Mouse (Mus musculus) layer of hippocampus, adult 9-10 months (tissue): ENCODE measurements around the gene Cltc.

Experiments used
- DNase-seq: peaks from one replicate; pipeline ENCODE4 v3.0.0; 2022; ENCODE audit warnings: low spot score

Gene Cltc

DNA sequence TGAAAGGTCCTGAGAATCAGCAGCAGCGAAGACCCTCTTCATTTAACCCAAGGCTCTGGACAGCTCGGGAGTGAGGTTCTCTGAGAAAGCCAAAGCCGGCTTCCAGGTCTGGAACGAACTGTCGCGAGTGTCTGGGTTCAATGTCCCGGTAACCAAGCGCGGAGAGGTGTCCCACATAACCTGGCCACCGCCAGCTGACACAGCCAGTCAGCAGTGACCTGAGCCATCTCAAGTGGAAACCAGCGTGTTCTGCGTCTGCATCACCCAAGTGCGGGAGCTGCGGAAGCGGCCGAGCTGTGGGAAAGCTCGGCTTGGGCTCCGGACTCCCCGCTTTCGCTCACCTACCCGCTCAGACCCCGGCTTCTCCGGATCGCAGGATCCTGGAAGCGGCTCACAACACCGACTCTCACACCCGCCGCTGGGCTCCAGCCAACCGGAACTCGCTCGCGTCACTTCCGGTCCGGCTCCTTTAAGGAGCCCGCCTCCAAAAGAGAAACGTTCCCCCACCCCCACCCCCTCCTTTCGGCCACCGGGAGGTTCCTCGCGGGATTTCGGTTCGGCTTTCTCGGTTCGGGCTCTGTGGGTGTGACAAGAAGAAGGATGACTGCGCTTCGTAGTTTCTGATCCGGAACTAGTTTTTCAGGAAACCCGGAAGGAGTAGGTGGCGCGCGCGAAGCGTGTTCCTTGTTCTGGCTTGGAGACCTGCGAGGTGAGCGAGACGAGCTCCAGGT lies 73.8 kb downstream of the Cltc start, which contains the start of the genes Vmp1 and Ptrh2:
Vmp1 (minus strand) TSS at position 442 of the 731 bp plus-strand sequence.
Ptrh2 (plus strand) TSS at position 591 of the 731 bp plus-strand sequence.
- peak; percentile 82 for DNase-seq

DNA sequence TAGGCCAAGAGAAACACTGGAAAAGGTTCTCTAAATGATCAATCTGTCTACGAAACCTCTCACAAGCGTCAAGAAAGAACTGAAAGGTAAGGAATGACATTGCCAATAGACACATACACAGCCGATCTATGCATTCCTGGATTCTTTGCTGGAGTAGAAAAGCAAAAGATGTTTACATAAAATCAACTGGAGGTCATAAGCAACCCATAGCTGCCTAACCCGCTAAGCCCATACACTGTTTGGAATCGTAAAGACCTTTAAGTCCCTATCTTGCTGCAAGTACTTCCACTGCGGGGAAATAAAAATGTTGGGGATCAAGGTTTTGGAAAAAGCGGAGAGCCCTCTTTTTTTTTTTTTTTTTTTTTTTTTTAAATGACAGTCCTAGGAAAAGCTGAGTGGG lies 74.5 kb downstream of the Cltc start:
- DNase-seq = no peak

DNA sequence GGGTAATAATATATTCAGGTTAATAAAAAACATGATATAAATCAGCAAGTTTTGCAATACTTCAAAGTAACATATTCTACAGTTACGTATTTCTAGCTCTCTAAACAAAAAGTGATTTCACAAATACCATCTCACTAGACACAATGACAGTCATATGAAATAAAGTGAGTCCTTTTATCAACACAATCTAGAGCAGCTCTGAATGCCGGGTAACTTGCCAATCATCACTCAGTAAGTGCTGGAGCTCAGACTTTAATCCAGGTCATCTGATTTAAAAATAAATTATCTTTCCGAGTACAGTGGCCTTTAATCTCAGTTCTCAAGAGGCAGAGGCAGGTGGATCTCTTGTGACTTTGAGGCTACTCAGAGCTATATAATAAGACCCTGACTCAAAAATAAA lies 75.9 kb downstream of the Cltc start:
- no peak for DNase-seq

DNA sequence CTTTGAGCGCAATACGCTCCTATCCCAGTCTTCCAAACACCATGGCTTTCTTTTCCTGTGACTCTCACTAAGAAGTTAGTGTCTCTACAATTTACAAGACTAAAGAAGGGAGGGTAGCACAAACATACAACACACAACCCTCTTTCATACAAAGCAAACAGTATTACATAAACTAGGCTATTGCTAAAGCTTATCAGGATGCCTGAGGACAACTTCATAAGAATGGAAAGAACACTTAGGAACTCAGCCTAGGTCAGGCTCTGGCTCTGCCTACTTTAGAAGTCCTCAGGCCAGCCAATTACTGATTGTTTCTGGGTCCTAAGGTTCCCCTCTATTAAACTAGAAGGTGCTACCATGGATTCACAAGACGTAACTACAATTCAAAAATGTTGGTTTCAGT lies 76.6 kb downstream of the Cltc start:
- DNase-seq = no peak

DNA sequence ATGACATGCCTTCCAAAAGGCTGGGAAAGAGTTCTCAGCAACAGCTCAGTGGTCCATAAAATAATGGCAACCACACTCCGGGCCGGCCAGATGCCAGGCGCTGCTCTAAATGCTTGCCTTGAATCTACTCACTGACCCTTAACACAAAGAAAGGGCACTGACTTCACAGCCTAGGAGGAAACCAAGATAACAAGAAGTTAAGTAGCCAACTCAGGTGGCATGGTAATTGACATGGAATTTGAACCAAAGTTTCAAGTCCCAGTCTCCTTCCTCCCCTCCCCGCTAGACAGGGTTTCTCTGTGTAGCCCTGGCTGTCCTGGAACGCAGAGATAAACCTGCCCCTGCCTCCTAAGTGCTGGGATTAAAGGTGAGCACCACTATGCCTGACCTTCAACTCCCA lies 78.4 kb downstream of the Cltc start:
- DNase-seq = no peak

DNA sequence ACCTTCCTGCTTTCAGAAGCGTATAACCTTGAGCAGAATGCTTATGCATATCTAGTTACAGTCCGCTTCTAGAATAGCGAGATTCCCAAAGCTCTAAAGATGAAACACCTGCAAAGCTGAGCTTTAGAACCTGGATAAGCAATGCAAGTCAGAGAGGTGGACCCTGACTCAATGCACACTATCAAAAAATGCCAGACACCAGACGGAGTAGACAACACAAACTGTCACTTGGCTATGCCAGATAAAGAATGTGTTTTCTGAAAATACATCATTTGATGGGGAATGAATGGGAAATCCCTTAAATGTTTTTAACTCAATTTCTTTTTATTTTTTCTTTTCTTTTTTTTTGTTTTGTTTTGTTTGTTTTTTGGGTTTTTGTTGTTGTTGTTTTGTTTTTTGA lies 81.8 kb downstream of the Cltc start:
- no peak for DNase-seq

DNA sequence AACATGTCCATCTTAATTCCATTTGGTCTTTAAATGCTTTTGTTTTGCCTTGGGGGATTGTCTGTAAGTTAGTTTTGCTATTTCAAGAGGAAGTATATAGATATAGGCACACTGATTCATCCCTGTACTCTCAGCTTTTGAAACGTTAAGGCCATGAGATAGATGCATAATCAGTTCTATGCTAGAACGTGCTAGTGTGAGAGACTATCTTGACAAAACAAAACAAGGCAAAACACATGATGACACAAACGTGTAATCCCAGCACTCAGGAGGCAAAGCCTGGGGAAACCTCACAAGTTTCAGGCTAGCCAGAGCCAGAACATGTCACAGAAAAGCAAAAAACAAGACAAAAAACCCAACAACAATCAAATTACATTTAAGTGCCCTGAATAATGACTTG lies 84.6 kb downstream of the Cltc start:
- no peak for DNase-seq

DNA sequence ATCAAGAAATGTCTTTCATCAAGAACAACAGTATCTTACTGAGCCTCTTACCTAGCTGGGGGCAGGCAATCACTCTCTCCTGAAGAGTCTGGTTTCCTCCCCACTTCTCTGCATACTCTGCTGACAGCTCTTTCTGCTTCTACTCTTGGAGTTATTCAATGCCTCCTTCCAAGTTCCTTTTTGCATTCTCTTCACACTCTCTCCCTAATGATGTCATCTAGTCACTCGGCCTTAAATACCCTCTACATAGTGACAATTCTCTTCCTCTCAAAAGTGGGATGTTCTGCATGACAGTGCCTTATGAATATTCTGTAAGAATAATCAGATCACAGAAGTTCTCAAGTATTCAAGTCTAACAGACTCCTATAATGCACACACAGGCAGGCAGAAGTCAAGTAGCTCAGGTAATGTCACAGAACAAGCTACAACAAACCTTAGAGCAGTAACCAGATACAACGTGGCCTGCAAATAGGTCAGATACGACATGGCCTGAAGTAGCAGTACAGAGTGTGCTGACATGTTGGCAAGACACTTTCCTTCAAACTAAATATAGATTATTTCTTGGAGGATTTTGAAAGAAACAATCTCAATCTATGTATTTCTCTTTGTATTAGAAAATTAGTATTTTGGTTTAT lies 86.2 kb downstream of the Cltc start:
- DNase-seq = peak; percentile 39

DNA sequence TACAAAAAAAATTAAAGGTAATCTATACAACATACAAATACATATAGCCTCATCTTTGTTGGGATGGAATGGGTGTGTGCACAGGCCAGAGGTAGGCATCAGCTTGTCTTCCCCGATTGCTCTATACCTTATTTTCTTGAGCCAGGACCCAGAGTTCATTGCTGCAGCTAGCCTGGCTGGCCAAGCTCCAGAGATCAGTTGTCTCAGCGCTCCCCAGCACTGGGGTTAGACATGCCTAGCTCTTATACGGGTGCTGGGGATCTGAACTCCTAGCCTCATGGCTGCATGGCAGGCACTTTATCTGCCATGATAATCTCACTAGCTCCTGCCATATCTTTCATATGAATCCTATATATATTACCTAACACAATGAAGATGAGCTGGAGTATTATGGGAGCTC lies 89.2 kb downstream of the Cltc start:
- DNase-seq = no peak

DNA sequence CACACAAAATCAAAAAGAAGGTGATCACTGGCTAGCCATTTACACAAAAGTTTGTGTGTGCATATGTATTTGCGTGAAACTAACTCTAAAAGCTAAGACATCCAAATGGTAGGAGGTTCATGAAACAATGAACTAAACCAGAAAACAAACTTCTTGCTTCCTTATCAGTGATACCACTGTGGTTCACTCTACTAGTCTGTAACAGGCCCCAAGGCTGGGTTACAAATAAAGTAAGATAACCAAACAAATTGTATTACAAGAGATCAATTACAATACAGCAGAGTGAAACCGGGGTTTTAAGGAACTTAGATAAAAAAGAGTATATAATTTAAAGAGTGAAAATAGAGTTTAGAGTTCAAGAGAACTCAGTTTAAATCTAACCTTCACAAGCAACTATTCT lies 89.8 kb downstream of the Cltc start:
- DNase-seq = no peak

DNA sequence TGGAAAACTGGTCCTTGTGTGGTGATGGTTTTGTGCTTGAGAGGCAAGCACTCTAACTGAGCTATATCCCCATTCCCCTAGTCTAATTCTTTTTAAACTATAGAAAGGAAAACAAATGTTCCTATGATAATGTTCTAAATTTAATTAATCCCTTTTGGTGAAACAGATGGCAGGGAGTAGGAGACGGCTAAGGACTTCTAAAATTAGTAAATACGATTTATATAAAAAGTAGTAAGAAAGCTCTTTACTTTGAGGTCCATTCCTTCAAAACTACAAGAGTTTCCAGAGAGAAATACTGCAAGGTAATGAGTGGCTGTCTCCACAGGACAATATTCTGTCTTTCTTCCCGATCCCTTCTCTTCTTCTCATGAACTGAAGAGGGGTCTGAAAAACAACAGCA lies 93.0 kb downstream of the Cltc start:
- DNase-seq = no peak

DNA sequence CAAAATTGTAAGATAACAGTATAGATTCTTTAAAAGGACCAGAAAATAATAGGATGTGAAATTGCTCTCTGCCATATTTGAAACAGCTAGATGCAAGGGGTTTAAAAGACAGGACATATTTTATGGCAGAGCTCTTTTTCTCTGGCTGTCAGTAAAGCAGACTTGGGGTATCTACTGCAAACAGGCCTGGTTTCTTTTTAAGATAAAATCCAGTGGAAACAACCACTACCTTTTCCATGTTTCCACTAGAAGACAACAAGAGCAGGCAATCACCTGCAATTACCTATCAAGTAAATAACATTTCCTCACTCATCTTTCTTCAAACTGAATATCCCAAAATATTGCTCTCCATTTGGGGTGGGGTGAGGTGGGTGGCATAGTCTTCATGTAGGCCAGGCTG lies 93.4 kb downstream of the Cltc start:
- no peak for DNase-seq

DNA sequence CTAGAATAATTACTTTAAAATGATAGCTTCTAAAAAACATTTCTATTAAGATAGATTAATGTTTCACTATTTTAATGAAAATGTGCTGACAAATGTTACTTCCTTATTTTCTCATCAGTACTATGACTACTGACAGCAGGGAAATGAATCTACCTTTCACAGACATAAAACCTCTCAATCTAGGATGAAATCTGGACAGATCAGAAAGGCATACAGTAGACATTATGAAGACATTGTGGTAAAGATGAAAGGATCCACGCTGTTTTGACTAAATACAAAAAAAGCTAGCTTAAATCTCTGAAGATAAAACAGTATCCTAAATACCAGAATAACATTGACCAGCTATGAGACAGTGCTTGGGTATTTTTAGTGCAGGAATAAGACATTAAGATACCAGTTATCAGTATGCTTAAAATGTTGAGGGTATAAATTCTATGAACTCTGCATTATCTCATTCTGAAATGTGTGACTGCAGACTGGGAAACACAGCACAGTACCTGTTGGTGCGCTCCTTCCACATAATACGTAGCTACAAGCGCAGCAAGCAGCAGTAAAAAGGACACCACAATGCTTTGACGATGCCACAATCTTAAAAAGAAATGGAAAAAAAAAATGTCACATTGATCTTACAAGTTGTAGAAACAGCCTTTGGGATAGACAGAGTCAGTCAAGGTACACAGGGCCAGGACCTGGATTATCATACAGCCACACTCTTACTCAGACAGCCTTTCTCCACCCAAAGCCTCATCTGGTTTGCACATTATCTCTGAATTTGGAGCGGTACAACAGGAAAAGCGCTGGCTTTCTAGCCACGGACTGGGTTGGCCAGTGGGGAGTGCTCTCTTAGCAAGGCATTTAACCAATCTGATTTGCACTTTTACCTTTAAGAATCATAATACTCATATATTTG lies 94.1 kb downstream of the Cltc start:
- no peak for DNase-seq

DNA sequence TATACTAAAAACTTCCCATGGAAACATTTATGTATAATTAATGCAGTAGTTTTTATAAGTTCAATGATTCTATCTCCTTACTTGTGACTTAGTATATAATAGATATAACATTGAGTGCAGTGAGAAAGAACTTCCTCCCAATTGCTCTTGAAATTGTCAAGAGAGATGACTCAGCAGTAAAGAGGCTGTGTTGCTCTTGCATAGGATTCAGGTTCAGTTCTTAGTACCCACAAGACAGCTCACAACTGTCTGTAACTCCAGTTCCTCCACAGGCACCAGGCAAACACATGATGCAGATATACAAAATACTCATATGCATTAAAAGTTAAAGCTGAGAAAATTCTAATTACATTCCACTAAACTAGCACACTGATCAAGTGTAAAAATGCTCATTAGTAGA lies 99.5 kb downstream of the Cltc start:
- DNase-seq = no peak

DNA sequence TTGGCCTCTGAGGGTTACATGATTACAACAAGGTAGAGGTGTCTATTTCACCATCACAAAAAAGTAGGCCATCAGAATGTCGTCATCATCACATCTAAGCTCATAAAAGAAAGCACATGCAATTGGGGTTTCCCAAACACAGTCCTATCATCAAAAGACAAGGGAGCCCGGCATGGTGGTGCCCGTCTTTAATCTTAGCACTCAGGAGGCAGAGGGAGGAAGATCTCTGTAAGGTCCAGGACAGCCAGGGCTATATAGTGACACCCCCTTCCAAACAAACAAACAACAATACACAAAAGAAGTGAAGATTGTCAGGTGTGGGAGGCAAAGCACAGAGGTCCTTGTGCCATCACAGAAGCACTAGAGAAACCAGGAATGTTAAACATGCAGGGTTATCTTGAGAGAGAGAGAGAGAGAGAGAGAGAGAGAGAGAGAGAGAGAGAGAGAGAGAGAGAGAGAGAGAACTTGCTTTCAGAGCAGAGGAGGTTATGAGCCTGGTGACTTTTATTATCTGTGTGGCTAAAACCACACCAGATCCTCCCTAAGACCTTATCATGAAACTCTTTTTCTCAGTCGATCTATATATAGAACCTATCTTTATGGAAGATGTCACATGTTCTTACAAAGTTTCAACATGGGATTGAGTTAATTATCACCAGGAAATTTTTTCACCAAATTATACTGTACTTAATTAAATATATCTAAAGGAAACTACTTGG lies 100.4 kb downstream of the Cltc start:
- DNase-seq = no peak

DNA sequence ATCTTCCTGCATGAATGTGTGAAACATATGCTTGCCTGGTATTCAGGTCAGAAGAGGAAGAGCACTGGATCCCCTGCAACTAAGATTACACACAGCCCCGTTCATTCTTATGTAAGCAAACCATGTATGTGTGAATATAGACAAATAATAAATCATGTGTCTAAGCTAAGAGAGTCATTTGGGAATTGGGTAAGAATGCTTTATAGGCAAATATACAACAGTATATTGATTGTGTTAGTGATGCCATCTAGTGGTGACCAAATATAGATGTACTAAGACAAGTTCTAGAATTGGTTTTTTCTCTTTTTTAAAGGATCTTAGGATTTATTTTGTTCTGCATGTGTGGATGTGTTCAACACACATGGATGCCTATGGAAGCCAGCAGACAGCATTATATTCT lies 101.7 kb downstream of the Cltc start:
- DNase-seq = no peak

DNA sequence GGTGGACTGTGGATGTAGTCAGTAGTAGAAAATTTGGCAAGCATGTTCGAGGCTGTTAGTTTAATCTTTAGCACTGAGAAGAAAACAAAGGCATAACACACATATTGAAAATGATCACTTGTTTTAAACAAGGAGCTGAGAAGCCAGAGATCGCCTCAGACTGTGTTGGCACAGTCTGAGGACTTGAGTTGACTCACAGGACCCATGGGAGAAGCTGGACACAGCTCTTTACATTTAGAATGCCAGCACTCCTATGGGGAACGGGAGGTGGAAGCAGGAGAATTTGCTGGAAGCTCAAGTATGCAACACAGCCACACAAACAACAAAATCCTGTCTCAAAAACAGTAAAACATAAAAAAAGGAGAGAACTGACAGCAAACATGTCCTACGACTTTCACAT lies 103.3 kb downstream of the Cltc start:
- no peak for DNase-seq

DNA sequence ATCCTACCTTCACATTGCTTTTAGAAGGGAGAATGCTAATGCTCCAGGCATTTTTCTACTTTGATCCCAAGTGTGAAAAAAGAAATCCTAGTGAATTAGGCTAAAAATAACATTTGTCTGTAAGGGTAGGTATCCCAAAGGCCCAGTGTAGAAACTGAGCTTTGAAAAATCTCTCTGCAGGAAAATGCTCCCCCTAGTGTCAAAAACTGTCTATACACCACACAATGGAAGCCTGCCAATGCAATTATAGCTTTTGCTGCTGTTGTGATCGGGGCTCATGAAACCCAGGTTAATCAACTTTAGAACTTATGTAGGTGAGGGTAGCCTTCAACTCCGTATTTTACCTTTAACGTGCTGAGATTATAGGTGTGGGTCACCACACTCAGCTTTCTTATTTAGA lies 103.9 kb downstream of the Cltc start:
- DNase-seq = peak; percentile 51

DNA sequence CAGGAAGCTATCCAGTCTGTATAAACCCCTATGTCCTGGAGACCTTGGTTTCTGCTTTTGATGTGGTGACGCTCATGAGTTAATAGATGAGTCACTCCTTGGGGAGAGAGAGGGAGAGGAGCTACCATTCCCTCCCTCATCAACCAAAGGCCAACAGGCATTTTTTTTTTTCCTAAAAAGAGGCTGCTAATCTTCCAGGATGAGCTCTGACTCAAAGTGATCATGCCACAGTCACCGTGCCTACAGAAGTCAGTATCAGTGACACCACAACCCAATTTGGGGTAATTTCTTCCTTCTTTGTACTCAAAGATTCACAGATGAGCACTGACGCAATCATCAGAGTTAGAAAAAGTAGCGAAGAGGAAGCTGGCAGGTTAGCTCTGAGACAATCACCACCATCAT lies 104.8 kb downstream of the Cltc start:
- no peak for DNase-seq

DNA sequence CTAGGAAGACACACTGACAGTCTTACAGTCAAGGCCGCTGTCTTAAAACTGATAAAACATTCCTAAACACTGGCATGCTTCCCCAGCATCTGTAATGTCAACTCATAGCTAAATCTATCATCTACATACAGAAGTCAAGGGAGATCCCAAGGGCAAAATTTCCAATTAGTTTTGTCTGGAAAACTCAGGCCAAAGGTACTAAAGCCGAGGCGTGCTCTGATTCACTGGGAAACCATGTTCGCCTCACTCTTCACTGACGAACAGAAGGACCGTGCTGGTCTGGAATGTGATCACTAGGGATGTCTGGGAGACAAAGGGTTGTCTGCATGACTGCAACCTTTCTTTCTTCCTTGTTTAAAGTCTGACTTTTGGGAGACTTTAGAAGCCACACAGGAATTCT lies 106.7 kb downstream of the Cltc start:
- DNase-seq = no peak

DNA sequence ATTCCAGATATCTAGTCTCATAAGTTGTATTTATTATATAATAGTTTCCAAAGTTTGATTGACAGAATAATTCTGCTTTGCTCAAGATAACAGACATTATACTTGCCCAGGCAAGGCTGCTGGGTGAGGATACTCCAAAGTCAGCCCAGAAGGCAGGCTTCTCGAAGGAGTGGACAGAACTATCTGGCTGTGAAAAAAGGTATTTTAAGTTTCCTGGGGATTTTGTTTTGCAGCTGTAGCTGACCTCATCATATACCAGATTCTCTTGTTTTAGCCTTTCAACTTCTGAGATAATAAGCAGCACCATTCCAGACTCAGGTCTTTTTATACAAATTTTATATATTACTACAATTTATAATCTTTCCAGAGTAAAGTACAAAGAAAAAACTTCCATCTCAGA lies 107.8 kb downstream of the Cltc start:
- DNase-seq = no peak
